Mouse (Mus musculus): Measurements from ENCODE around the gene Olfr1394.

DNA sequence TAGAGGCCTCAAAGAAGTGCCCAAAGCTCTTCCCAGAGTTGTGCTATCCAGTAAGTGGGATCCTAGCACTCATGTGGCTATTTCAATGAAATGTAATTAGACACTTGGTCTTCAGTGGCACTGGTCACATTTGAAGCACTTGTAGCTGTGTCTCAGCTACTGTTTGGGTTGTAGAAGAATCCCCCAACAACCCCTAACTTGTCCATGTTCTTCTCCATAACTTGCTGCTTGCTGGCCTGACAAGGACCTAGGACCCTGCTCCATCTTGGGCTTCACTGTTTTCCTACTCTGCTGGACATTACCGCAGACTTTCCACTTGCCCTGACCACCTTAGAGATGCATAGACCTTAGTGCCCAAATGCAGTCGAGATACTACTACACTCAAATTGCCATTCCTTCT is 47.9 kb downstream of the Olfr1394 start:
- TF ChIP-seq CTCF (IDR thresholded peaks at IDR 0.05; ENCODE audit: low read depth) (no peak), EP300 (IDR thresholded peaks at IDR 0.05; ENCODE audit: low read depth) (no peak)
